Mouse (Mus musculus): ENCODE measurements at regions not wholly inside any gene's neighbourhood (a gene's known extent, or its start where the extent isn't known, plus 50 kb on each side); places are given as distances from the start of the nearest gene placed in this dataset.

GRCm38 (mm10) chr4:33850249-33850648, 74.1 kb upstream of the Cnr1 start:
- H3K4me3 ChIP-seq (ENCODE audit: control insufficient read depth in 1 of 2, insufficient read depth in 1 of 2, low read depth in 2 of 2, low read length in 2 of 2), result no peak overlapping the region
- no peaks in the 10 kb centered on the region for H3K36me3 ChIP-seq (ENCODE audit: control insufficient read depth in 1 of 2, insufficient read depth in 2 of 2, low read length in 2 of 2)
- H3K27me3 ChIP-seq (ENCODE audit: control insufficient read depth in 1 of 2, insufficient read depth in 2 of 2, low read length in 2 of 2), result peaks cover 0 to 2% of the 10 kb centered on the region in 2 experiments; a peak in 3 of 4 replicates
- no peak overlapping the region for H3K9ac ChIP-seq (ENCODE audit: control insufficient read depth, low read depth, low read length, poor library complexity, severe bottlenecking)
- H3K4me1 ChIP-seq (ENCODE audit: control insufficient read depth in 1 of 2, insufficient read depth in 2 of 2, low read length in 2 of 2), result no peaks in the 10 kb centered on the region
- no peaks in the 10 kb centered on the region for H3K9me3 ChIP-seq (replicated peaks; ENCODE audit: insufficient read depth, low read length)
- no peak overlapping the region for H3K27ac ChIP-seq (ENCODE audit: control insufficient read depth, low read depth, low read length)
- TF ChIP-seq ZC3H11A (IDR thresholded peaks at IDR 0.05; ENCODE audit: low read depth, low read length) (no peak), MAFK (IDR thresholded peaks at IDR 0.05; ENCODE audit: borderline replicate concordance, low read depth, low read length) (no peak), BHLHE40 (IDR thresholded peaks at IDR 0.05; ENCODE audit: borderline replicate concordance, low read depth, low read length) (no peak), RAD21 (IDR thresholded peaks at IDR 0.05; ENCODE audit: low read depth, low read length) (no peak), MAX (IDR thresholded peaks at IDR 0.05; ENCODE audit: low read length) (no peak), CTCF (IDR thresholded peaks at IDR 0.05 in 2 of 3, conservative IDR thresholded peaks at IDR 0.05 in 1 of 3; ENCODE audit: control insufficient read depth in 1 of 3, insufficient read depth in 1 of 3, low read depth in 2 of 3, low read length in 3 of 3, poor library complexity in 1 of 3, severe bottlenecking in 1 of 3) (no peak), SMC3 (IDR thresholded peaks at IDR 0.05; ENCODE audit: low read depth, low read length) (no peak), ELF1 (IDR thresholded peaks at IDR 0.05; ENCODE audit: low read depth, low read length) (no peak), CHD1 (IDR thresholded peaks at IDR 0.05; ENCODE audit: low read depth, low read length) (no peak), TAL1 (IDR thresholded peaks at IDR 0.05; ENCODE audit: low read length) (no peak), MAZ (IDR thresholded peaks at IDR 0.05; ENCODE audit: low read depth, low read length) (no peak), JUND (IDR thresholded peaks at IDR 0.05; ENCODE audit: low read depth, low read length) (no peak), UBTF (IDR thresholded peaks at IDR 0.05; ENCODE audit: borderline replicate concordance, insufficient read depth, low read depth, low read length) (no peak), KAT2A (conservative IDR thresholded peaks at IDR 0.05; ENCODE audit: low read depth, low read length) (no peak), ZNF384 (IDR thresholded peaks at IDR 0.05; ENCODE audit: low read depth, low read length) (no peak), ETS1 (IDR thresholded peaks at IDR 0.05; ENCODE audit: low read depth, low read length) (no peak), ZKSCAN1 (IDR thresholded peaks at IDR 0.05; ENCODE audit: low read depth, low read length) (no peak), TCF12 (IDR thresholded peaks at IDR 0.05; ENCODE audit: low read depth, low read length) (no peak), RCOR1 (IDR thresholded peaks at IDR 0.05; ENCODE audit: low read depth, low read length) (no peak)
- no peak for DNase-seq (ENCODE audit: low read depth, low spot score)
- no peaks in the 10 kb centered on the region for H3K79me2 ChIP-seq (ENCODE audit: control insufficient read depth, insufficient read depth, low read length, poor library complexity)

- TF ChIP-seq E2F4 (IDR thresholded peaks at IDR 0.05; ENCODE audit: borderline replicate concordance, low read depth, low read length) (no peak), SIN3A (IDR thresholded peaks at IDR 0.05; ENCODE audit: low read length) (no peak), USF2 (IDR thresholded peaks at IDR 0.05; ENCODE audit: borderline replicate concordance in 1 of 2, insufficient read depth in 1 of 2, low read depth in 1 of 2, low read length in 2 of 2) (no peak), POLR2AphosphoS2 (IDR thresholded peaks at IDR 0.05; ENCODE audit: low read length) (no peak), MXI1 (IDR thresholded peaks at IDR 0.05; ENCODE audit: low read depth, low read length) (no peak), ELF1 (IDR thresholded peaks at IDR 0.05; ENCODE audit: low read depth, low read length) (no peak), USF1 (IDR thresholded peaks at IDR 0.05; ENCODE audit: low read depth, low read length) (no peak), NELFE (IDR thresholded peaks at IDR 0.05; ENCODE audit: low read depth, low read length) (no peak), RCOR1 (IDR thresholded peaks at IDR 0.05; ENCODE audit: low read depth, low read length) (no peak), MEF2A (IDR thresholded peaks at IDR 0.05; ENCODE audit: extremely low read depth, insufficient replicate concordance, low read depth, low read length, poor library complexity, severe bottlenecking) (no peak), ZC3H11A (IDR thresholded peaks at IDR 0.05; ENCODE audit: low read depth, low read length) (no peak), ETS1 (IDR thresholded peaks at IDR 0.05; ENCODE audit: low read depth, low read length) (no peak), MAZ (IDR thresholded peaks at IDR 0.05; ENCODE audit: low read depth, low read length) (no peak)
These were observed 72.1 kb upstream of the Cnr1 start for GRCm38 (mm10) chr4:33852294-33852693.

More at GRCm38 (mm10) chr4:33852294-33852693, 72.1 kb upstream of the Cnr1 start:
- Histone ChIP-seq H3K79me2 (ENCODE audit: control insufficient read depth, insufficient read depth, low read length, poor library complexity) (no peaks in the 10 kb centered on the region), H3K27me3 (ENCODE audit: control insufficient read depth in 1 of 2, insufficient read depth in 2 of 2, low read length in 2 of 2) (no peaks in the 10 kb centered on the region; a peak in 3 of 4 replicates), H3K27ac (ENCODE audit: control insufficient read depth, low read depth, low read length) (no peak overlapping the region), H3K9me3 (replicated peaks; ENCODE audit: insufficient read depth, low read length) (no peaks in the 10 kb centered on the region), H3K36me3 (ENCODE audit: control insufficient read depth in 1 of 2, insufficient read depth in 2 of 2, low read length in 2 of 2) (no peaks in the 10 kb centered on the region), H3K4me3 (ENCODE audit: control insufficient read depth in 1 of 2, insufficient read depth in 1 of 2, low read depth in 2 of 2, low read length in 2 of 2) (no peak overlapping the region), H3K4me1 (ENCODE audit: control insufficient read depth in 1 of 2, insufficient read depth in 2 of 2, low read length in 2 of 2) (no peaks in the 10 kb centered on the region), H3K9ac (ENCODE audit: control insufficient read depth, low read depth, low read length, poor library complexity, severe bottlenecking) (no peak overlapping the region)
- no peak for DNase-seq (ENCODE audit: low read depth, low spot score)
